Mouse (Mus musculus) heart, postnatal 0 days (tissue): ENCODE results near the gene Rap1gap2. TPM values are rescaled to one million over a fixed set of nuclear protein-coding genes. Genes with fewer than 3 reads are reported as not detected.

Experiments used
- ATAC-seq: fragments of 200-750 bp; cut with Nextera tagmentation; 2 replicates; pipeline ENCODE4 v1.8.0; 2017; ENCODE audit warnings: low read depth, moderate number of reproducible peaks, moderate library complexity; ENCODE audit not compliant: insufficient read depth
- DNase-seq: peaks from one replicate; pipeline ENCODE4 v3.0.0-alpha.2; 2016; ENCODE audit warnings: low spot score
- H3K27ac ChIP-seq: fragments of 300-500 bp; sonication (generic); 2 replicates; pipeline ENCODE4 v1.5.1; 2014; ENCODE audit warnings: low read depth, mild to moderate bottlenecking
- H3K27me3 ChIP-seq: fragments of 300-500 bp; sonication (generic); 2 replicates; pipeline ENCODE4 v1.6.1; 2014; ENCODE audit warnings: low read length, mixed read lengths; ENCODE audit not compliant: control insufficient read depth, insufficient read depth
- H3K36me3 ChIP-seq: fragments of 300-500 bp; sonication (generic); replicated peaks from 2 replicates; pipeline ENCODE4 v1.6.1; 2014; ENCODE audit warnings: low read length, mixed read lengths; ENCODE audit not compliant: control insufficient read depth, insufficient read depth
- H3K4me1 ChIP-seq: fragments of 300-500 bp; sonication (generic); 2 replicates; pipeline ENCODE4 v1.6.1; 2014; ENCODE audit warnings: antibody characterized with exemption; ENCODE audit not compliant: control insufficient read depth, insufficient read depth
- H3K4me2 ChIP-seq: fragments of 300-500 bp; sonication (generic); 2 replicates; pipeline ENCODE4 v1.6.1; 2014; ENCODE audit warnings: low read depth, mild to moderate bottlenecking, low read length, moderate library complexity
- H3K4me3 ChIP-seq: fragments of 300-500 bp; sonication (generic); 2 replicates; pipeline ENCODE4 v1.5.1; 2014; ENCODE audit warnings: low read depth, low read length
- H3K9ac ChIP-seq: fragments of 300-500 bp; sonication (generic); replicated peaks from 2 replicates; pipeline ENCODE4 v1.6.1; 2014; ENCODE audit warnings: low read depth, low read length, mixed read lengths
- H3K9me3 ChIP-seq: fragments of 300-500 bp; sonication (generic); replicated peaks from 2 replicates; pipeline ENCODE4 v1.6.1; 2016; ENCODE audit warnings: low read length; ENCODE audit not compliant: control insufficient read depth
- CTCF ChIP-seq: IDR thresholded peaks from 2 replicates; pipeline ENCODE4 v1.5.1; 2016; ENCODE audit warnings: antibody characterized with exemption, control low read depth, low read depth
- EP300 ChIP-seq: IDR thresholded peaks from 2 replicates; pipeline ENCODE4 v1.6.1; 2016; ENCODE audit warnings: antibody characterized with exemption, low read depth
- WGBS: fragments of 180-500 bp; shearing (Covaris S2); extraction: QIAGEN DNeasy Blood & Tissue Kit; methylation state at CpG from one replicate; pipeline ENCODE4 v1.1.7; 2014; 5-methylcytosine and 5-hydroxymethylcytosine counted together
- polyA plus RNA-seq: library from polyadenylated mRNA; unstranded; fragments of >200 nt; fragmentation: Nextera tagmentation; extraction: Ambion mirVana; gene quantifications from 2 replicates; pipeline ENCODE4 v1.2.1, GENCODE M21; 2015
- total RNA-seq: library from RNA; depleted of rRNA; stranded (reverse); fragments of >200 nt; gene quantifications from 2 replicates; pipeline ENCODE4 v1.2.3, GENCODE M21; 2014; ENCODE audit warnings: low replicate concordance

Gene Rap1gap2
- total and polyA plus RNA-seq, 2 experiments from 2014 or later: 5.6 to 16.5 TPM

GRCm38 (mm10) chr11:74577068-74577467 lies 33.6 kb downstream of the Rap1gap2 start:
- H3K27ac ChIP-seq: no peak overlapping the region
- no peak overlapping the region for H3K4me2 ChIP-seq
- ATAC-seq (no peak), DNase-seq (no peak)
- no peak overlapping the region for H3K9ac ChIP-seq
- TF ChIP-seq EP300 (no peak), CTCF (no peak)
- 22% methylated on average over 3 of the region's 3 CpGs for WGBS
- H3K4me1 ChIP-seq: no peaks in the 10 kb centered on the region
- H3K4me3 ChIP-seq: no peak overlapping the region
- no peaks in the 10 kb centered on the region for H3K27me3 ChIP-seq
- no peaks in the 10 kb centered on the region for H3K9me3 ChIP-seq
- no peaks in the 10 kb centered on the region for H3K36me3 ChIP-seq

- Histone ChIP-seq H3K4me2 (no peak overlapping the region), H3K4me1 (no peaks in the 10 kb centered on the region), H3K27me3 (no peaks in the 10 kb centered on the region), H3K36me3 (no peaks in the 10 kb centered on the region), H3K4me3 (no peak overlapping the region), H3K9ac (no peak overlapping the region), H3K9me3 (no peaks in the 10 kb centered on the region), H3K27ac (no peak overlapping the region)
- DNase-seq (no peak), ATAC-seq (no peak)
- TF ChIP-seq CTCF (no peak), EP300 (no peak)
- 70% methylated on average over 3 of the region's 3 CpGs for WGBS
These were observed 34.8 kb downstream of the Rap1gap2 start for GRCm38 (mm10) chr11:74575940-74576339.

- Histone ChIP-seq H3K4me2 (no peak overlapping the region), H3K4me1 (no peaks in the 10 kb centered on the region), H3K9ac (no peak overlapping the region), H3K9me3 (no peaks in the 10 kb centered on the region), H3K4me3 (no peak overlapping the region), H3K36me3 (no peaks in the 10 kb centered on the region), H3K27ac (no peak overlapping the region), H3K27me3 (no peaks in the 10 kb centered on the region)
- ATAC-seq (no peak), DNase-seq (no peak)
- 50% methylated on average over 4 of the region's 4 CpGs for WGBS
- TF ChIP-seq CTCF (no peak), EP300 (no peak)
These were observed 35.8 kb downstream of the Rap1gap2 start for GRCm38 (mm10) chr11:74574768-74575434.

- H3K36me3 ChIP-seq: no peaks in the 10 kb centered on the region
- no peak overlapping the region for H3K9ac ChIP-seq
- H3K4me2 ChIP-seq: no peak overlapping the region
- H3K4me1 ChIP-seq: no peaks in the 10 kb centered on the region
- no peaks in the 10 kb centered on the region for H3K9me3 ChIP-seq
- no peaks in the 10 kb centered on the region for H3K27me3 ChIP-seq
- DNase-seq (no peak), ATAC-seq (peak; percentile 27; the same call in 1 of the 2 replicates)
- H3K4me3 ChIP-seq: no peak overlapping the region
- WGBS: 65% methylated on average over 6 of the region's 6 CpGs
- TF ChIP-seq EP300 (no peak), CTCF (no peak)
- H3K27ac ChIP-seq: no peak overlapping the region
These were observed 38.2 kb downstream of the Rap1gap2 start for GRCm38 (mm10) chr11:74572459-74573061.

- TF ChIP-seq EP300 (no peak), CTCF (no peak)
- DNase-seq (no peak), ATAC-seq (no peak)
- WGBS: 61% methylated on average over 6 of the region's 6 CpGs
- no peaks in the 10 kb centered on the region for H3K36me3 ChIP-seq
- no peak overlapping the region for H3K4me3 ChIP-seq
- no peak overlapping the region for H3K27ac ChIP-seq
- no peak overlapping the region for H3K4me2 ChIP-seq
- H3K9me3 ChIP-seq: no peaks in the 10 kb centered on the region
- no peaks in the 10 kb centered on the region for H3K27me3 ChIP-seq
- H3K9ac ChIP-seq: no peak overlapping the region
- no peaks in the 10 kb centered on the region for H3K4me1 ChIP-seq
These were observed 41.0 kb downstream of the Rap1gap2 start for GRCm38 (mm10) chr11:74569735-74570134.

GRCm38 (mm10) chr11:74568463-74568862 lies 42.3 kb downstream of the Rap1gap2 start:
- ATAC-seq (no peak), DNase-seq (no peak)
- Histone ChIP-seq H3K9ac (no peak overlapping the region), H3K9me3 (no peaks in the 10 kb centered on the region), H3K36me3 (no peaks in the 10 kb centered on the region), H3K4me3 (no peak overlapping the region), H3K27ac (no peak overlapping the region), H3K4me2 (no peak overlapping the region), H3K4me1 (no peaks in the 10 kb centered on the region), H3K27me3 (no peaks in the 10 kb centered on the region)
- TF ChIP-seq CTCF (no peak), EP300 (no peak)
- WGBS: 60% methylated on average over 5 of the region's 5 CpGs
